Mouse (Mus musculus): ENCODE data around the gene Nhlrc3. TPM values are rescaled to one million over a fixed set of nuclear protein-coding genes. Genes with fewer than 3 reads are reported as not detected.

The Nhlrc3 gene
- polyA plus RNA-seq, 1 experiment from 2014 or later, result 4.1 TPM

DNA sequence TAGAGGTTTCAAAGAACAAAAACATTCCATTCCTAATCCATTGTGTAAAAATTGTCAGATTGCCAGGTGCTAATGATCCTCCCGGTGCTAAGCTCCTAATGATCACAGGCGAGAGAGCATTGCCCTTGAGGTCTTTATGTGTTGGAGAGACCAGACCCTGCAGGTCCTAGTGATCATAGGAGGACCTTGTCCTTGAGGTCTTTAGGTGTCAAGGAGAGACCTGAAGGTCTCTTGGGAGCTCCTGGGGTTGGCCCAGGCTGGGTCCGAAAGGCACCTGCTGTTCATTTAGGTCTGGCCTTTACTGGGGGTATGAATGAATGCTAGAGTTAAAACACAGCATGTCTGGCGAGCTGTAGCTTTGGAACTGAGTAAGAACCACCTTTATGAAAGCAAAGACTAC, 11.0 kb upstream of the Nhlrc3 start:
- peaks cover 81% of the 10 kb centered on the region for H3K36me3 ChIP-seq (replicated peaks)
- no peak overlapping the region for H3K4me2 ChIP-seq
- H3K9me3 ChIP-seq (replicated peaks), result no peaks in the 10 kb centered on the region
- no peak for ATAC-seq (ENCODE audit: insufficient read depth)
- 0 out of 2 replicates have a peak, but pooled peaks cover 3% of the 10 kb centered on the region for H3K4me1 ChIP-seq (replicated peaks)
- WGBS (ENCODE audit: insufficient replicate concordance), result 64% methylated on average over 4 of the region's 4 CpGs
- H3K4me3 ChIP-seq (replicated peaks), result no peak overlapping the region
- H3K27ac ChIP-seq (replicated peaks), result no peak overlapping the region
- no peak overlapping the region for H3K9ac ChIP-seq
- no peaks in the 10 kb centered on the region for H3K27me3 ChIP-seq

DNA sequence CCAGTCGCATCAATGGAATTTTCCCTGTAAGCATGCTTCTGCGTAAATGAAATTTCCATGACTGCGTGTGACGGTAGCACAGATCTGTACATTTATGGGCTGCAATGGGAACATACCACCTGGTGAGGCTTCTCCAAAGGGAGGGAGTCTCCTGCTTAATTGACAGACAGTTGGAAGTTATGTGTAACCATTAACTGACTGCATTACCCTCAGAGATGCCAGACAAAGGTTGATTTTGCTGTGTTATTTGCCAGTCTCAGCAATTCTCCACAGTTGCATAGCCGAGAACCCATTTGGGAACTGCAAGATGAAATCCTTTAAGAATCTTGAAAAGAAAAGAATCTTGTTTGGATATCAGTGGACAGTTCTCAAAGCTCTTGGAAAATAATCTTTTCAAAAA, 8.9 kb upstream of the Nhlrc3 start:
- H3K4me3 ChIP-seq (replicated peaks), result no peak overlapping the region
- H3K4me1 ChIP-seq (replicated peaks), result peaks cover 4% of the 10 kb centered on the region; the same call in 1 of the 2 replicates
- H3K4me2 ChIP-seq, result no peak overlapping the region
- no peak overlapping the region for H3K27ac ChIP-seq (replicated peaks)
- H3K36me3 ChIP-seq (replicated peaks), result peaks cover 60% of the 10 kb centered on the region
- H3K27me3 ChIP-seq, result no peaks in the 10 kb centered on the region
- H3K9ac ChIP-seq, result no peak overlapping the region
- no peak for ATAC-seq (ENCODE audit: insufficient read depth)
- 84% methylated on average over 5 of the region's 5 CpGs for WGBS (ENCODE audit: insufficient replicate concordance)
- no peaks in the 10 kb centered on the region for H3K9me3 ChIP-seq (replicated peaks)

DNA sequence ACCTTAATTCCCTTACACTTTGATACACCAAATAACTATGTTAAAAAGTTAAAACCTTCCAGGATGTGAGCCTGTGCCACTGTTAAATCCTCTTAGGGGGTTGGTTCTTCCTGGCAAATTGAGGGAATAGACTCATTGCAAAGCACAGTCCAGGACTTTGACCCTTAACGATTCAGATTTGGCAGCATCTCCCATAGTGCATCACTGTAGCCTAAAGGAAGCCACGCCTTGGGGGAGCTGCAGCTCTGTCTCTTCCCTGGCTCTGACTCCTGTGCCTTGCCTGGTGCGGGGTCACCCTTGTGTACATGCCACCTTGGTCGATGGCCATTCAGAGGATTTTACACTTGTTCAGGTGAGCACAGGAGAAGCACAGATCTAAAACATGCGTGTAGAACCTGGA, 6.5 kb upstream of the Nhlrc3 start:
- H3K4me2 ChIP-seq, result no peak overlapping the region
- ATAC-seq (ENCODE audit: insufficient read depth), result no peak
- no peak overlapping the region for H3K27ac ChIP-seq (replicated peaks)
- peaks cover 26% of the 10 kb centered on the region for H3K4me1 ChIP-seq (replicated peaks)
- H3K27me3 ChIP-seq, result no peaks in the 10 kb centered on the region
- H3K36me3 ChIP-seq (replicated peaks), result peaks cover 38% of the 10 kb centered on the region
- 64% methylated on average over 5 of the region's 5 CpGs for WGBS (ENCODE audit: insufficient replicate concordance)
- no peak overlapping the region for H3K9ac ChIP-seq
- no peak overlapping the region for H3K4me3 ChIP-seq (replicated peaks)
- no peaks in the 10 kb centered on the region for H3K9me3 ChIP-seq (replicated peaks)

DNA sequence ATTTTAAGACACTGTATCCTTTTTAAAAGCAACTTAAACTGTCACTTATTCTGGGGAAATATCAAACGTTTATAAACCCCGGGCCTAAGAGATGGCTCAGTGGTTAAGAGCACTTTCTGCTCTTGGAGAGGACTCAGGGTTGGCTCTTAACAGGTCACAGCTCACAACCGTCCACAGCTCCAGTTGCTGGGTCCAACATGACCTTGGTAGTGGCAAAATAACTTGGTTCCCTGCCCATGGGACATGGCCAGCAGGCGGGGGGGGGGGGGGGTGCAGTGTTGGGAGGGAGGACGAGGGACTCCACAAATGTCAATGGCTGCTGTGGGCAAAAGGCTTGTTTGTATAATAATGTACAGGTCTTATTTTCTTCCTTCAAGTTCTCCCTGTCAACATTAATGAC, 4.2 kb upstream of the Nhlrc3 start:
- H3K4me2 ChIP-seq, result no peak overlapping the region
- no peak for ATAC-seq (ENCODE audit: insufficient read depth)
- no peaks in the 10 kb centered on the region for H3K27me3 ChIP-seq
- H3K4me1 ChIP-seq (replicated peaks), result peaks cover 30% of the 10 kb centered on the region
- no peaks in the 10 kb centered on the region for H3K9me3 ChIP-seq (replicated peaks)
- no peak overlapping the region for H3K9ac ChIP-seq
- 60% methylated on average over 5 of the region's 5 CpGs for WGBS (ENCODE audit: insufficient replicate concordance)
- no peak overlapping the region for H3K4me3 ChIP-seq (replicated peaks)
- no peak overlapping the region for H3K27ac ChIP-seq (replicated peaks)
- H3K36me3 ChIP-seq (replicated peaks), result peaks cover 15% of the 10 kb centered on the region

DNA sequence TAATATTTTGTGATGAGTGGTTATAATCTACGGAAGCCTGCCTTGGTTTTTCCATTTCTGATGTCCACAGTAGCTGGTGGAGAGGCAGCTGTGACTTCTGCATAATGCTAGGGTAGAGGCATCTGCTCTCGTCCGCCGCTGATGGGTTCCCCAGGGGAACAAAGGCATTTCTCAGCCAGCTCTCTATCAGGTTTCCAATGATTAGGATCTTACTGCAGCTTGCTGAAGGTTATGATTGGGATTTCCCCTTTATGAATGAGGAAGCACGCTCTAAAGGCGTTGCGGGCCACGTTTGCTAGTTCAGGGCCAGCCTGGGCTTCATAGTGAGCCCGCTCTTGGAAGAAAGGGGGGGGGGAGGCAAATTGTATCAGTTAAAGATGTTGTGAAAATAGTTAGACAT, 3.3 kb upstream of the Nhlrc3 start:
- Histone ChIP-seq H3K36me3 (replicated peaks) (peaks cover 8% of the 10 kb centered on the region), H3K4me3 (replicated peaks) (peak overlapping the region; percentile 6; the same call in 1 of the 2 replicates), H3K4me2 (peak overlapping the region; percentile 79), H3K4me1 (replicated peaks) (peaks cover 36% of the 10 kb centered on the region), H3K27me3 (no peaks in the 10 kb centered on the region), H3K27ac (replicated peaks) (no peak overlapping the region), H3K9ac (no peak overlapping the region), H3K9me3 (replicated peaks) (no peaks in the 10 kb centered on the region)
- WGBS (ENCODE audit: insufficient replicate concordance), result 51% methylated on average over 9 of the region's 9 CpGs
- ATAC-seq (ENCODE audit: insufficient read depth), result no peak

GRCm38 (mm10) chr3:53465330-53465729, 2.2 kb upstream of the Nhlrc3 start:
- no peak for ATAC-seq (ENCODE audit: insufficient read depth)
- Histone ChIP-seq H3K36me3 (replicated peaks) (0 out of 2 replicates have a peak, but pooled peaks cover 2% of the 10 kb centered on the region), H3K9me3 (replicated peaks) (no peaks in the 10 kb centered on the region), H3K4me2 (peak overlapping the region; percentile 79), H3K4me3 (replicated peaks) (peak overlapping the region; percentile 97), H3K4me1 (replicated peaks) (peaks cover 36% of the 10 kb centered on the region), H3K27me3 (no peaks in the 10 kb centered on the region), H3K9ac (peak overlapping the region; percentile 1; the same call in 1 of the 2 replicates), H3K27ac (replicated peaks) (no peak overlapping the region)
- WGBS (ENCODE audit: insufficient replicate concordance), result 6% methylated on average over 6 of the region's 6 CpGs

DNA sequence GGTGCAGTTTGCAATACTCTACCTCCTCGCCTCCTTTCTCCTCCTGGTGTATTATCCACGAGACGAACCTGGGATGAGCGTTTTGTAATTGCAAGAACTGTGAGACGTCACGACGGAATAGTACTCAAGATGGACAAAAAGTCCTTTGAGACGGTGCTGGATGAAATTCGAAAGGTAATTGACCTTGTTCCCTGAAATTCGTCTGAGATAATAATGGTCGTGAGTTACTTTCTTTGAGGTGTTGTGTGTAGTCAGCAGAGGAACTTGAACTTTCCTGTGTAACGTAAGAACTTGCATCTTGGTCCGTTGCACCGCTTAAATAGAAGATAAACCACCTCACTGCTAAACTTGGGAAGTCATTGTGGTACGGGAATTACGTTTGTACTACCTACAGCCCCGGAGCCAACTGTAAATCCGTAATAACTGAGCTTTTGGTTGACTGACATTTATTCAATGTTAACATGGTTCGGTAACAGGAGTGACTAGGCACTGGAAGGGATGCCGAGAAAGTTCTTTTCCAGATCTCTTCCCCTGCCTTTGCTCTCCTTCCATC, 1.1 kb upstream of the Nhlrc3 start:
- Histone ChIP-seq H3K36me3 (replicated peaks) (0 out of 2 replicates have a peak, but pooled peaks cover 9% of the 10 kb centered on the region), H3K9ac (peak overlapping the region; percentile 80), H3K4me1 (replicated peaks) (peaks cover 33% of the 10 kb centered on the region), H3K27me3 (no peaks in the 10 kb centered on the region), H3K4me3 (replicated peaks) (peak overlapping the region; percentile 97), H3K9me3 (replicated peaks) (no peaks in the 10 kb centered on the region), H3K4me2 (peak overlapping the region; percentile 79), H3K27ac (replicated peaks) (peak overlapping the region; percentile 83)
- ATAC-seq (ENCODE audit: insufficient read depth), result no peak
- WGBS (ENCODE audit: insufficient replicate concordance), result under 1% methylated on average over 20 of the region's 20 CpGs

DNA sequence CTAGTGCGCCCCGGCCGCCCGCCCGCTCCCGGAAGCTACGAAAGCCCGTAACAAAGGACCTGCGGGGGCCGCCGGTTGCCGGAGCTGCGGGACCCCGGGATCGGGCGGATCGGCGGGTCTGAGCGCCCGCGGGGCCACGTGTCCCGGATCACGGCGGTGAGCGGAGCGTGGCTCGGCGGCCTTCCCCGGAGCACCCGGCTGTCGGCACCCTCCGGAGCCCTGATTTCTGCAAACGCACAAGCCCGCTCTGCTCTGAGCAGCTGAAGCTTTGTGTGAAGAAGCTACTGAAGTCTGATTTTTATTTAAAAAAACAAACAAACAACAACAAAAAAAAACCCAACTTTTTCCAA, 608 bp upstream of the Nhlrc3 start:
- peak overlapping the region; percentile 83 for H3K27ac ChIP-seq (replicated peaks)
- WGBS (ENCODE audit: insufficient replicate concordance), result 1% methylated on average over 35 of the region's 35 CpGs
- H3K36me3 ChIP-seq (replicated peaks), result 0 out of 2 replicates have a peak, but pooled peaks cover 9% of the 10 kb centered on the region
- peak overlapping the region; percentile 97 for H3K4me3 ChIP-seq (replicated peaks)
- no peaks in the 10 kb centered on the region for H3K27me3 ChIP-seq
- H3K4me2 ChIP-seq, result peak overlapping the region; percentile 79
- H3K9ac ChIP-seq, result peak overlapping the region; percentile 80
- no peaks in the 10 kb centered on the region for H3K9me3 ChIP-seq (replicated peaks)
- H3K4me1 ChIP-seq (replicated peaks), result peaks cover 32% of the 10 kb centered on the region
- peak; percentile 48; the same call in 1 of the 2 replicates for ATAC-seq (ENCODE audit: insufficient read depth)

DNA sequence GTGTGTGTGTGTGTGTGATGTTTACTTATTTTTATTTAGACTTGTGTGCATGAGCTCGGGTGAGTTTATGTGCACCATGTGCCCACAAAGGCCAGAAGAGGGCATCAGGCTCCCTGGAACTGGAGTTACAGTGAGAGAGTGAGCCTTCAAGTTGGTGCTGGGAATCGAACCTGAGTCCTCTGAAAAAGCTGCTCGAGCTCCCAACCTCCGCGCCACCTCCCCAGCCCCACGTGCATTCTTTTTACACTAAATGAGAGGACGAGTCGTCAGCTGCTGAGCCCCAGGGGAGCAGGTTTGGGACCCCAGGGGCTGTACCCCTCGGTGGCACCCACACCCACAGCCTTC, 459 bp downstream of the Nhlrc3 start:
- ATAC-seq (ENCODE audit: insufficient read depth), result no peak
- 2% methylated on average over 9 of the region's 9 CpGs for WGBS (ENCODE audit: insufficient replicate concordance)
- peaks cover 32% of the 10 kb centered on the region for H3K4me1 ChIP-seq (replicated peaks)
- no peaks in the 10 kb centered on the region for H3K27me3 ChIP-seq
- H3K36me3 ChIP-seq (replicated peaks), result peaks cover 16% of the 10 kb centered on the region
- H3K4me3 ChIP-seq (replicated peaks), result peak overlapping the region; percentile 97
- H3K9ac ChIP-seq, result peak overlapping the region; percentile 80
- peak overlapping the region; percentile 83 for H3K27ac ChIP-seq (replicated peaks)
- H3K4me2 ChIP-seq, result peak overlapping the region; percentile 79
- no peaks in the 10 kb centered on the region for H3K9me3 ChIP-seq (replicated peaks)

DNA sequence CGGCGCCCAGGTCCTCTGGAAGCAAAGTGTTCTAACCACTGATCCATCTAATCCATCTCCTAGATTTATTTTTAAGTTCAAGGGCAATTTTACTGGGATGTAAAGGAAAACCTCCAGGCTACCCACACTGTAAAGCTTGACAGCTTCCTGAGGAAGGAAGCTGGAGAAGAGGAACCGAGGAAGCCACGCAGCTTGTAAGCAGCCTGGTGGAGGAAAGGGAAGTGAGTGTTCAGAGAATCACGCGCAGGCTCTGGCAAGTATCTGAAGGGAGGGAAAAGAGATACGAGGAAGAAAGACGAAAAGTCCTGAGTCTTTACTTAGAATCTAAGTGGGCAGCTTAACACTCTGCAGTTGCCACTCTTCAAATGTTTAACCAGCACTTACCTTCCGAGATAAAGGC, 3.0 kb downstream of the Nhlrc3 start:
- no peak overlapping the region for H3K4me3 ChIP-seq (replicated peaks)
- H3K4me2 ChIP-seq, result no peak overlapping the region
- 48% methylated on average over 9 of the region's 9 CpGs for WGBS (ENCODE audit: insufficient replicate concordance)
- peaks cover 13% of the 10 kb centered on the region for H3K4me1 ChIP-seq (replicated peaks)
- no peak for ATAC-seq (ENCODE audit: insufficient read depth)
- H3K27me3 ChIP-seq, result no peaks in the 10 kb centered on the region
- H3K27ac ChIP-seq (replicated peaks), result no peak overlapping the region
- H3K36me3 ChIP-seq (replicated peaks), result peaks cover 41% of the 10 kb centered on the region
- no peak overlapping the region for H3K9ac ChIP-seq
- H3K9me3 ChIP-seq (replicated peaks), result no peaks in the 10 kb centered on the region

DNA sequence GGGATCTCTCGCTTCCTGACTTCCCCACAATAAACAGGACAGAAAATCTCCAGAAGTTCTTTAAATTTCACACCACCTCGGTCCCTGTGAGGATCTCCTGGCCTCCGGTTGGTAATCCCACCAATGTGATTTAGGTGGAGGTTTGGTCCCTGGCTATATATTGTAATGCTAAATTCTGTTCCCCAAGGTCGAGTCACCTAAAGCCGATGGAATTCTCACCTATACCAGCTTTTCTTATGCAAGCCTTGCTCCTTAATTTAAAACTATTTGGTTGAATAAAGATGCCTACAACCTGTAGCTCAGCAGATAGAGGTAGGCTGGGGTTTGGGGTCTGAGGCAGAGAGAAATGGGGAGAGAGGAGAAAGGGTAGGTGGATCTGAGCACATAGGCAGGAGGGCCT, 5.4 kb downstream of the Nhlrc3 start:
- H3K36me3 ChIP-seq (replicated peaks), result peaks cover 61% of the 10 kb centered on the region
- no peak overlapping the region for H3K9ac ChIP-seq
- no peak for ATAC-seq (ENCODE audit: insufficient read depth)
- no peak overlapping the region for H3K27ac ChIP-seq (replicated peaks)
- peaks cover 8% of the 10 kb centered on the region for H3K4me1 ChIP-seq (replicated peaks)
- no peak overlapping the region for H3K4me3 ChIP-seq (replicated peaks)
- H3K9me3 ChIP-seq (replicated peaks), result no peaks in the 10 kb centered on the region
- H3K27me3 ChIP-seq, result no peaks in the 10 kb centered on the region
- no peak overlapping the region for H3K4me2 ChIP-seq
- WGBS (ENCODE audit: insufficient replicate concordance), result 73% methylated on average over 5 of the region's 5 CpGs

DNA sequence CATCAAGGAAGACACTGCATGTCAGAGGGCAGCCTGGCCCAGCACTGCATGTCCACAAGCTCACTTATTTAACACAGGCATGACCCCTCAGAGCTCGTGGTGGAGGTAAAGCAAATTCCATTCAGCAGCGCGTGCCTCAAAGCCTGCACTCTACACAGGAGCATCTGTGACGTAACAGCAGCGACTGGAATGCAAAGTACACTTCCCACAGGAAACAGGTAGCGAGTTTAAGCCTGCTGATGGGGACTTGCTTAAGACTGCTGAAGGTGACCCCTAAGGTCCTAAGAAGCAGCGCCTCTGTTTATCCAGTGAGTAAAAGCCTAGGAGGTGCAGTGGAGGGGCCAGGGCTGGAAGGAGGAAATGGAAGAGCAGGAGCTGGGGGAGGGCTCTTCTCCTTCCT, 8.1 kb downstream of the Nhlrc3 start:
- Histone ChIP-seq H3K4me1 (replicated peaks) (no peaks in the 10 kb centered on the region; the same call in 1 of the 2 replicates), H3K9ac (no peak overlapping the region), H3K9me3 (replicated peaks) (no peaks in the 10 kb centered on the region), H3K36me3 (replicated peaks) (peaks cover 74% of the 10 kb centered on the region), H3K27ac (replicated peaks) (no peak overlapping the region), H3K4me2 (no peak overlapping the region), H3K27me3 (no peaks in the 10 kb centered on the region), H3K4me3 (replicated peaks) (no peak overlapping the region)
- ATAC-seq (ENCODE audit: insufficient read depth), result no peak
- 67% methylated on average over 7 of the region's 7 CpGs for WGBS (ENCODE audit: insufficient replicate concordance)
